Mouse (Mus musculus) olfactory bulb, adult 2 months (tissue): Measurements from ENCODE around the gene Pcsk5. TPM values are rescaled to one million over a fixed set of nuclear protein-coding genes. Genes with fewer than 3 reads are reported as not detected.
"Not testable (repeated sequence)": the region's sequence is repeated elsewhere in the genome, so short reads cannot be mapped to it uniquely, and the experiment has no call there.

Experiments used
- H3K27ac ChIP-seq: fragments of 200-500 bp; 2 replicates; pipeline ENCODE4 v1.5.1; 2012; ENCODE audit warnings: low read depth, low read length; ENCODE audit not compliant: insufficient read depth
- H3K4me1 ChIP-seq: fragments of 200-500 bp; 2 replicates; pipeline ENCODE4 v1.6.1; 2012; ENCODE audit warnings: low read length; ENCODE audit not compliant: control insufficient read depth, insufficient read depth
- H3K4me3 ChIP-seq: fragments of 200-500 bp; 2 replicates; pipeline ENCODE4 v1.5.1; 2012; ENCODE audit warnings: mild to moderate bottlenecking, low read depth, low read length, moderate library complexity; ENCODE audit not compliant: insufficient read depth
- CTCF ChIP-seq: fragments of 200-500 bp; IDR thresholded peaks from 2 replicates; pipeline ENCODE4 v1.5.1; 2012; ENCODE audit warnings: low read depth, mild to moderate bottlenecking, low read length, moderate library complexity; ENCODE audit not compliant: insufficient read depth
- POLR2A ChIP-seq: fragments of 200-500 bp; IDR thresholded peaks from 2 replicates; pipeline ENCODE4 v1.6.1; 2012; ENCODE audit warnings: mild to moderate bottlenecking, low read depth, low read length, moderate library complexity; ENCODE audit not compliant: insufficient read depth
- WGBS: fragments of 180-500 bp; shearing (Covaris S2); methylation state at CpG from one replicate; pipeline ENCODE4 v1.1.7; 2018; 5-methylcytosine and 5-hydroxymethylcytosine counted together
- polyA plus RNA-seq: library from polyadenylated mRNA; stranded (reverse); fragments of >200 nt; gene quantifications from 2 replicates; pipeline ENCODE4 v1.2.4, GENCODE M21; 2012; ENCODE audit warnings: low replicate concordance; ENCODE audit not compliant: missing spikeins, insufficient read depth, insufficient read length

Pcsk5 gene
- polyA plus RNA-seq, 1 experiment: not detected

- H3K27ac ChIP-seq: no peak overlapping the region
- peaks cover 7% of the 10 kb centered on the region for H3K4me1 ChIP-seq
- TF ChIP-seq CTCF (no peak), POLR2A (no peak)
- WGBS: 69% methylated on average over 17 of the region's 17 CpGs
- H3K4me3 ChIP-seq: no peak overlapping the region
These were observed 348.2 kb downstream of the Pcsk5 start for GRCm38 (mm10) chr19:17489041-17489865.

DNA sequence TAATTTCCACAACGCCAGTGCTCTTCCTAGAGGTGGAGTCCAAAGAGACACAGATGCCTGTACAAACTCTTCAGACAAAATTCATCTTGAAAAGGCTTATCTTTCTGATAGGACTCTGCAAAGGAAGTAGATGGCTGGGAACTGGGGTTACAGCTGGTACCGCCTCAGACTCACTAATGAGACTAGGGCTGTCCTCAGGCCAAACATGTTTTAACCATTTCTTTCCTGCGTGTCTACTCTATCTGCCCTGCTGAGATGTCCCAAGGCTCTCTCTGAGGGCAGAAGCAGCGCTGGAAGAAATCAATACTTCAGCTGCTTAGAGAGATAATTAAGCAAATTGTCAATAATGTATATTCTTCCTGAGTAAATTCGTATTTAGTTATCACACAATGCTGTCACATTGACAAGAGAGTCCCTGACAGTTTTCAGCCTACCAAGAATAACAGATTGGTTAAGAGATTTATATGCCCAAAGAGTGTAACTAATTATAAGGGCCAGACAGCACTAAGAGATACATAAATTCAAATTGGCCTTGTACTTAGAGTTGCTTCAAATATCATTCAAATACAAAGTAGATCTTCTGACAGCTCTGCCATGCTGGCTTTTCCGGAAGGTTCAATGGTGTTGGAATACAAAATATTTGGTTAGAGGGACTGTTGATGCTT is 355.2 kb downstream of the Pcsk5 start:
- Histone ChIP-seq H3K27ac (no peak overlapping the region), H3K4me3 (no peak overlapping the region), H3K4me1 (no peaks in the 10 kb centered on the region)
- TF ChIP-seq POLR2A (no peak), CTCF (no peak)
- 77% methylated on average over 6 of the region's 6 CpGs for WGBS

DNA sequence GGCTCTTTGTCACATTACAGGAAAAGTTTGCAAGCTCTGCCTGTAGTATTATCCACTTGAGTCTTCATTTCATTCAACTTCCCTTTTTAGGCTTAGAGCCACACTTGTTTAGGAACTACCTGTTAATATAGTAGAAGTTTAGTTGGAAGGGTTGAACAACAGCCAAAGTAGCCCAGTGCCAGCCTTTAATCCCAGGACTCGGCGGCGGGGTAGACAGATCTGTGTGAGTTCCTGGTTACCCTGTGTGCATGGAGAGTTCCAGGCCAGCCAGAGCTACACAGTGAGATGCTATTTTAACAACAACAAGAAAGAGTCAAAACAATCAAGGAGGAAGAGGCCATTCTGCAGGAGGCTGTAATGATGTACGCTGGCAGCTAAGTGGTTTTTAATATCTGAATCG is 358.0 kb downstream of the Pcsk5 start:
- 87% methylated on average over 5 of the region's 5 CpGs for WGBS
- TF ChIP-seq POLR2A (no peak), CTCF (no peak)
- H3K4me1 ChIP-seq: no peaks in the 10 kb centered on the region
- H3K27ac ChIP-seq: no peak overlapping the region
- no peak overlapping the region for H3K4me3 ChIP-seq

- H3K4me1 ChIP-seq: no peaks in the 10 kb centered on the region
- TF ChIP-seq CTCF (no peak), POLR2A (no peak)
- 96% methylated on average over 5 of the region's 5 CpGs for WGBS
- no peak overlapping the region for H3K27ac ChIP-seq
- no peak overlapping the region for H3K4me3 ChIP-seq
These were observed 361.4 kb downstream of the Pcsk5 start for GRCm38 (mm10) chr19:17476021-17476420.

- WGBS: 100% methylated on average over 2 of the region's 2 CpGs
- not testable (repeated sequence) for H3K4me3 ChIP-seq
These were observed 364.3 kb downstream of the Pcsk5 start for GRCm38 (mm10) chr19:17473138-17473537.

GRCm38 (mm10) chr19:17471861-17472260 is 365.6 kb downstream of the Pcsk5 start:
- 82% methylated on average over 7 of the region's 7 CpGs for WGBS
- Histone ChIP-seq H3K27ac (no peak overlapping the region), H3K4me1 (no peaks in the 10 kb centered on the region), H3K4me3 (no peak overlapping the region)
- no peak for TF ChIP-seq POLR2A

More at GRCm38 (mm10) chr19:17473138-17473537, 364.3 kb downstream of the Pcsk5 start:
- H3K4me1 ChIP-seq, H3K27ac ChIP-seq: not testable (repeated sequence)

- WGBS: 88% methylated on average over 4 of the region's 4 CpGs
- H3K27ac ChIP-seq: no peak overlapping the region
- no peak for TF ChIP-seq POLR2A
- no peak for TF ChIP-seq CTCF
- no peaks in the 10 kb centered on the region for H3K4me1 ChIP-seq
- H3K4me3 ChIP-seq: no peak overlapping the region
These were observed 366.2 kb downstream of the Pcsk5 start for GRCm38 (mm10) chr19:17471196-17471595.

- 45% methylated on average over 6 of the region's 6 CpGs for WGBS
- no peaks in the 10 kb centered on the region for H3K4me1 ChIP-seq
- H3K27ac ChIP-seq: no peak overlapping the region
- H3K4me3 ChIP-seq: no peak overlapping the region
- TF ChIP-seq POLR2A (no peak), CTCF (no peak)
These were observed 369.7 kb downstream of the Pcsk5 start for GRCm38 (mm10) chr19:17467556-17468211.

DNA sequence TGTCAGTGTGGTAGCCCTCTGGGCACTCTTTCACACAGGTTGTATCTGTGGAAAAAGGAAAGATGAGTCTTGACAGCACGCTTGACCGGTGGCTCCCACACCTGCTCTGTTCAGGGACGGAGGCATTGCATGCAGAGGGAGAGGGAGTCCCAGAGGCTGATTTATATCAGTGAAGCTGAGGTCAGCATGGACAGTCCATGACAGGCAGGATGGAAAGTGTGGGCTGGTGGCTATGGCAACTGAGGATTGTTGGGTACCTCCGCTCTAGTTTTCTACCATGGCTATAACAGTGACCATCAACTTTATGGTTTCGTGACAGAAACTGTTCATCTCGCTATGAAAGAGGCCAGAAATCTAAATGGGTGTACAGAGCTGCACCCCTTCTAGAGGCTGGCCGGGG is 385.4 kb downstream of the Pcsk5 start:
- WGBS: 88% methylated on average over 7 of the region's 7 CpGs

More for the DNA sequence above, 385.4 kb downstream of the Pcsk5 start:
- no peak overlapping the region for H3K27ac ChIP-seq
- no peak for TF ChIP-seq POLR2A
- TF ChIP-seq CTCF: no peak
- H3K4me1 ChIP-seq: no peaks in the 10 kb centered on the region; the same call in 1 of the 2 replicates
- H3K4me3 ChIP-seq: no peak overlapping the region
